Mouse (Mus musculus) left cerebral cortex, postnatal 10 days (tissue): ENCODE data around the gene Tmed2. TPM values are rescaled to one million over a fixed set of nuclear protein-coding genes. Genes with fewer than 3 reads are reported as not detected.
"Not testable (repeated sequence)": the region's sequence is repeated elsewhere in the genome, so short reads cannot be mapped to it uniquely, and the experiment has no call there.

Source experiments
- DNase-seq, 2 experiments: peaks; one replicate each; pipeline ENCODE4 v3.0.0; 2021 to 2022; ENCODE audit warnings: low spot score in 2 of 2, mixed read lengths in 1 of 2; ENCODE audit errors: extremely low spot score in 1 of 2
- intact Hi-C: fragments of 180-260 bp; cut with DNase I; formaldehyde crosslinking; loops from one replicate; pipeline ENCODE4 v1.15.1; 2025
- total RNA-seq, 2 experiments: library from RNA; stranded (reverse); gene quantifications; 2 replicates each; pipeline ENCODE4 v1.2.3; 2021

Tmed2 gene
- 100 to 1,000 TPM; 102 to 110 TPM for total RNA-seq

DNA sequence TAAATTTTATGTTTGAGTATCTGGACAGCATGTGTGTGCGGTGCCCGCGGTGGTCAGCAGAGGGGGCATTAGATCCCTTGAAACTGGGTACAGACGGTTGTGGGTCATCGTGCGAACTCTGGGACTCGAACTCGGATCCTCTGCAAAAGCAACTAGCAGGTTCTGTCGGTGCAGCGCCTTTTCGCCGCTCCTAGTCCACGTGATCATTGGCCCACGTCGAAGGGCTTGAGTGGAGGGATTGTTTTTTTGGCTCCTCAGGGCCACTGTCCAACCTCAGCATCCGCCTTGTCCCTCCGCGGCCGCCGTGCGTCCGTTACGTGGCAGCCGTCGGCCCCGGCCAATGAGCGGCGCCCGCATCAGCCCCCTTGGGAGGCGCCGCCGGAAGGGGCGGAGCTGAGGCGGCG, at the start of gene Tmed2:
Gene Tmed2, plus strand, starts transcription at position 313 of the 404 bp plus-strand sequence.
- DNase-seq, result peak; percentile 97
- intact Hi-C loops, result no loop called here

- intact Hi-C loops, result no loop called here
- DNase-seq, result no peak
Measured at GRCm38 (mm10) chr5:124491732-124492131, 48.8 kb upstream of the Tmed2 start.

- intact Hi-C loops, result no loop called here
- no peak for DNase-seq
Measured at GRCm38 (mm10) chr5:124492618-124493017, 47.9 kb upstream of the Tmed2 start.

GRCm38 (mm10) chr5:124493455-124493854, 47.0 kb upstream of the Tmed2 start:
- DNase-seq, result no peak
- intact Hi-C loops, result no loop called here

DNA sequence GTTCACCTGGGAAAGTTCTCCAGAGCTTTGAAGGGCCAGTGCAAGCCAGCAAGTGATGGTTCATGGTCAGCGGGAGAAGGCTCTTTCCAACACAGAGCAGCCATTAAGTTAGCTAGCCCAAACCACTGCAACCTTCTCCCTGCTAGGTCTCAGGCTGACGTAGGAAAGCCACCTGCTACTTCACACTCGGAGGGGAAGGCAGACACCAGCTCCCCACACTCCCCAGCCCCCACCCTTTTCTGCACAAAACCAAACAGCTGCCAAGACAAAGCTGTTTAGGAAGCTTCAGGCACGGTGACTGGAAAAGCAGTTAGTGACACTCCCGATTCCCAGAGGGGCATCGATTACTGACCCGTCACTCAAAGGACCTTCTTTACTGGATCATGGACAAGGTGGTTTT, 44.9 kb upstream of the Tmed2 start:
- intact Hi-C loops, result no loop called here
- DNase-seq, result no peak

DNA sequence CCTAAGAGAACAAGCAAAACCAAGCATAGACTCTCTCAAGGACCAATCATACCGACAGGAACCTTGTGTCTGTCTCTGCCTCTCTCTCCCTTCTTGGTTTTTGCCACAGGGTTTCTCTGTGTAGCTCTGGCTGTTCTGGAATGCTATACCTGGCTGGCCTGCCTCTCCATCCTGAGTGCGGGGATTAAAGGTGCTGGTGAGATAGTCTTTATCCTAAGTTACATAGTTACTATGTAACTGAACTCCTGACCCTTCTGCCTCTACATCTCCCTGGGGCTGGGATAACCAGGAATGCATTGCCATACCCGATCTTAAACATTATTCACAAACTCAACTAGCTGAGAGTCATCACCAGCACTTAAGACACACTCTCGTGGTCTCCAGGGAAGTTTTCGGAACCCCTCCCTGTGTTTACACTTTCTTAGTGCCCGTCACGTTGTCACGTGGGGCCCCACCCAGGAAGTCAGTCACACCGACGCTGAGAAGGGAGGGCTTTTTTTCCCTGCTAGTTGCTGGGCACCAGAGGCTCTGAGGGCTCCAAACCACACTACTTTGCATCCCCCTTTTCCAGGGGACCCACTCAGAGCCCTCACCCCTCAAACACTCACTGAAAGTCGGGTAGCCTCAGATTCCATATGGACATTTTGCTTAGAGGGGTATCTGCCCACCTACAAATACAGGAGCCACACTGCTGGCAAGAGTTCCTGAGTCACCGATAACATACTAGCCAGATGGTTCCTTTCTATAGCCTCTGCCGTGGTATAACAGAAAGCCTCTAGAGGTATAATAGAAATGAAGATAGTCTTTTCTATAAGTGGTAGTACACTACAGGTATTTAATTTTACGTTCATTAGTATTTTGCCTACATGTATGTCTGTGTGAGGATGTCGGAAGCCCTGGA, 43.6 kb upstream of the Tmed2 start:
- intact Hi-C loops, result no loop called here
- DNase-seq, result no peak

DNA sequence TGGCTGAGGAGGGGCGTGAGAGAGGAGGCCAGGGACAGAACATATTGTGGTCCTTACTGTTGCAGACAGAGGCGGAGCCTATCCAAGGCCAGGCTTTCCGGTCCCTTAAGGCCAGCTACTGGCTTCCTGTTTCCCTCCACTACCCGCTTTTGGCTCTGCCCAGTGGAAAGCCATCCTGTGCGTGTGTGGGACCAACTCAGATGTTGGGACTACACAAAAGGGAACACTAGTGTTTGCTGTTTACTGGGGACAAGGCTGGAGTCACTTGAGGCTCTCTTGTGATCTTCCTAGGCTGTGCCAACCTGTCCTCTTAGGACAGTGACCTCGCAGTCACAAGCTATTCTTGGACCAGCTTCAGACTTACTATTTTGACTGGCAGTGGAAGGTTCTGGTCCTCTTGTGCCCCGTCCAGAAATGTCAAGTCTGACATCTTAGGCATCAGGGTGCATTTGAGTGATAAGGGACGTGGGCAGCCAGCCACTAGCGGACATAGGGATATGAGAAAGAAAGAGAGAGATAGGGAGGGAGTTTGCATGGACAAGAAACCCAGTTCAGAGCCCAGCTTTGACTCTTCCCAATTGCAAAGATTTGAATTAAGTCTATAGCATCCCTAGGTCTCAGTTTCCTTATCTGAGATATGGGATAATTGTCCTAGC, 42.1 kb upstream of the Tmed2 start:
- intact Hi-C loops, result no loop called here
- DNase-seq, result peak in 1 of 2 experiments; percentile 71

DNA sequence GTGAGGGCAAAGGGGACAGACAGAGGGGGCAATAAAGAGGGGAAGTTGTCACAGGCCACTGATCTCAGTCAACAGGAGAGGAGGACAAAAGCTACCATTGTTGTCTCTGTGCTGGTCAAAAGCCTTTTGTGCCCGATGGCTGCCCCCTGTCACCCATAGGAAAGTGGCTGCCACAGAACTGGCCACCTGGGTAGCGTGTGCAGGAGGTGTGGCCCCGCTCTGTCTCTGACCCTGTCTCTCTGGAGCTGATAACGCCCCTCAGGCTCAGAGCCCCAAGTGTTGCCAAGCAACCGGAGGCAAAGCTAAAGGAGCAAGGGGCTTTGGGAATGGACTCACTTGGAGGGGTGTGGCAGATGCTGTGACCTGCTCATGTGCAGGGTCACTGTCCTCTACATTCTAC, 41.5 kb upstream of the Tmed2 start:
- intact Hi-C loops, result no loop called here
- DNase-seq, result no peak

DNA sequence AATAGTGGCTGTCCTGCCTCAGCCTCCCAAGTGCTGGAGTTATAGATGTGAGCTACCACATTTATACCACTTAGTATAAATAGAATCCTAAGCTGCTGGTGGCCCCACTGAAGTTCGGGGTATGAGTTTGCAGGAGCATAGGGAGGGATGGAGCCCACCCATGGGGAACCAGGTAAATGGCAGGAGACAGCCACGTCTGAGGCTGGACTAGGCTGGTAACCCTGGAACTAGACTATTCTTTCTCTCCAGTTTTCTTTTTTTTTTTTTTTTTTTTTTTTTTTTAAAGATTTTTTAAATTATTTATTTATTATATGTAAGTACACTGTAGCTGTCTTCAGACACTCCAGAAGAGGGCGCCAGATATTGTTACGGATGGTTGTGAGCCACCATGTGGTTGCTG, 40.5 kb upstream of the Tmed2 start:
- intact Hi-C loops, result not testable (repeated sequence)

GRCm38 (mm10) chr5:124500573-124500972, 39.9 kb upstream of the Tmed2 start:
- intact Hi-C loops, result no loop called here
- DNase-seq, result peak in 1 of 2 experiments; percentile 61

More for the DNA sequence above, 40.5 kb upstream of the Tmed2 start:
- not testable (repeated sequence) for DNase-seq

DNA sequence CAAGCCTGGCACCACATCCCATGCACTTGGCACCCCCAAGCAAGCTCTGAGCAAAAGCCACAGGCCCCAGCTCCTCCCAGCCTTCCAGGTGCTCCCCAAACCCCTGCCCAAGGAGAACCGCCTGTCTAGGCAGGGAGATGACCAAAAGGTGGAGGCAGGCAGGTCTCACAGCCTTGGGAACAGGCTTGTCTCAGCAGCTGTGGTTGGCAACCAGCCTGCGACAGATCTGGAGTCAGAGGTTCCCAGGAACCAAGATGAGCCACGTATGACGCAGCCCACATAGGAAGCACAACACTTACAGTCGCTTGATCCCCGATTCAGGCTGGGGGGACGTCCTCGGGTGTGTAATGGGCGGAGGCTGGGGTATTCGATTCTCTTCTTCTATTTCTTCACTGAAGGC, 39.0 kb upstream of the Tmed2 start:
- no peak for DNase-seq

DNA sequence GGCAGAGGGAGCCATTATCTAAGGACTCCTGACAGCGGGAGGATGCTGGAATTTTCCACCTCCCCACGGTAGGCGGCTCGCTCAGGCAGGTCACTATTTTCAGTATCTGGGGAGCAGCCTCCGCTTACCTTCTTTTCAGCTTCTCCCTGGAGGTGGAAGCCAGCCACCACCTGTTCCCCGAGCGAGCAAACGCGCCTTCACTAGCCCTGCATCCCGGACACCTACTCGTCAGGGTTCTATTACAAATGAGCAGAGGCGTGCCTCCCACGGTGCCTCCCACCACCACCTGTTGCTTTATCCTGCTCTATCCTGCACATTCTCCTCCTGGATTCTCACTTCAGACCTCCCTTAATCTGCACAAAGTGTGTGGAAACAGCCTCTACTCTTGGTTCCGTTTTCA, 36.8 kb upstream of the Tmed2 start:
- DNase-seq, result peak in 1 of 2 experiments; percentile 50
- intact Hi-C loops, result no loop called here

More for the DNA sequence above, 39.0 kb upstream of the Tmed2 start:
- intact Hi-C loops, result no loop called here

DNA sequence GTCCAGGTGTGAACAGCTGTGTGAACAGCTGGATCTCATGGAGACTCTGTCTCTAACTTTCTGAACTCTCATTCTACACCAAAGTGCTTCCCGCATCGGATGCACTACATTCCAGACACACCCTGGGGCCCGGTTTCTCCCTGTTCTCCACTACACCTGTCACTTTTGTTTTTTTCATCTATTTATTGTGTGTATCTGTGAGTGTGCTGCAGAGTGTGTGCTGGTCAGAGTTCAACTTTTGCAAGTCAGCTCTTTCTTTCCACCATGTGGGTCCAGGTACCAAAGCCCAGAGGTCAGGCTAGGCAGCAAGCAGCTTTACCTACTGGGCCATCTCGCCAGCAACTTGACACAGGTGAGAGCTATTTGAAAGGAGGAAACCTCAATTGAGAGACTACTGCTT, 35.3 kb upstream of the Tmed2 start:
- no peak for DNase-seq
- intact Hi-C loops, result no loop called here

- DNase-seq, result no peak
- intact Hi-C loops, result no loop called here
Measured at GRCm38 (mm10) chr5:124506731-124507359, 33.6 kb upstream of the Tmed2 start.

GRCm38 (mm10) chr5:124509200-124509599, 31.3 kb upstream of the Tmed2 start:
- intact Hi-C loops, result no loop called here
- DNase-seq, result no peak

- DNase-seq, result peak in 1 of 2 experiments; percentile 69
- intact Hi-C loops, result no loop called here
Measured at GRCm38 (mm10) chr5:124509742-124510237, 30.7 kb upstream of the Tmed2 start.

GRCm38 (mm10) chr5:124510536-124511050, 29.9 kb upstream of the Tmed2 start:
- no peak for DNase-seq
- intact Hi-C loops, result no loop called here

- intact Hi-C loops, result no loop called here
- DNase-seq, result no peak
Measured at GRCm38 (mm10) chr5:124515789-124516188, 24.7 kb upstream of the Tmed2 start.

DNA sequence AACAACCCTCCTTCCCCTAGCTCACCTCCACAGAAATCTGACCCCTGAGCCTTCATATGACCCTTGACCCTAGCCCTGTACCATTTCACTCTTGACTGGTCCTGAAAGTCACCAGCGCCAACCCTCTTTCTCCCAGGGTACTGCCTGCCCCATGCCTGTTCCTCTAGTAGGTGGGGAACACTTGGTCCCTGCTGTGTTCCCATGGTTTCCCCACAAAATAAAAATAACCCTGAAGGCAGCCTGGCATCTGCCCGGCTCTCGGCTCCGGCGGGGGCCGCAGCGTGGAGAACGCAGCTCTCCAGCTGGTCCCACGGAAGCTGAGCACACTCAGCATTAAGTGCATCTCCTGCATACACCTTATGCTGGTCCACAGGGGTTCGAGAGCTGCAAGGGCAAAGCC, 21.8 kb upstream of the Tmed2 start:
- peak; percentile 67 to 71 for DNase-seq
- intact Hi-C loops, result no loop called here
